Mouse (Mus musculus): ENCODE measurements around the gene Hmx3. TPM values are rescaled to one million over a fixed set of nuclear protein-coding genes. Genes with fewer than 3 reads are reported as not detected.

Hmx3 gene
- polyA plus RNA-seq, 1 experiment, result 0.23 TPM

DNA sequence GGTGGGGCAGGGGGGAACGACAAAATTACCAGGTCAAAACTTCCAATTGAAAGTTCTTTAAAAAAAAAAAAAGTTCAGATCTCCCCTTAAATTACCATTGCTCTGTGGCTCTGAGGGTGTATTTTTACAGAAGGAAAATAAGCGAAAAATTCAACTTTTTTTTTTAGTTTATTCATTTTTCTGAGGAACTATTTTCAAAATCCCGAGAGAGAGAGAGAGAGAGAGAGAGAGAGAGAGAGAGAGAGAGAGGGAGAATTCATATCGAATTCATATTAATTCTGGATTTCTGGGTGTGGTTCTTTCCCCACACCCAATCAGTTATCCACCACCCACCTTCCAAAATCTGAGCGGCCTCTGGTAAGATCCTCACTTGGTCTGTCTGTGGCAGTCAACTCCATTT lies 2.2 kb downstream of the Hmx3 start:
- 7% methylated on average over 5 of the region's 5 CpGs for WGBS
- no peak for TF ChIP-seq CTCF (conservative IDR thresholded peaks at IDR 0.05; ENCODE audit: insufficient read depth, insufficient read length, low read depth, low read length)
- TF ChIP-seq POLR2A (IDR thresholded peaks at IDR 0.05; ENCODE audit: low read depth, low read length), result no peak
- DNase-seq, result no peak
- H3K4me3 ChIP-seq (ENCODE audit: insufficient read depth, low read depth, low read length), result no peak overlapping the region
- no peak overlapping the region for H3K27ac ChIP-seq (ENCODE audit: insufficient read depth, low read depth, low read length)
- H3K36me3 ChIP-seq (ENCODE audit: control insufficient read depth, insufficient read depth, low read length), result no peaks in the 10 kb centered on the region
- no peaks in the 10 kb centered on the region; the same call in 1 of the 2 replicates for H3K4me1 ChIP-seq (ENCODE audit: control insufficient read depth, insufficient read depth, low read length)
- peaks cover 20% of the 10 kb centered on the region for H3K27me3 ChIP-seq (replicated peaks; ENCODE audit: control insufficient read depth, insufficient read depth, low read length)

DNA sequence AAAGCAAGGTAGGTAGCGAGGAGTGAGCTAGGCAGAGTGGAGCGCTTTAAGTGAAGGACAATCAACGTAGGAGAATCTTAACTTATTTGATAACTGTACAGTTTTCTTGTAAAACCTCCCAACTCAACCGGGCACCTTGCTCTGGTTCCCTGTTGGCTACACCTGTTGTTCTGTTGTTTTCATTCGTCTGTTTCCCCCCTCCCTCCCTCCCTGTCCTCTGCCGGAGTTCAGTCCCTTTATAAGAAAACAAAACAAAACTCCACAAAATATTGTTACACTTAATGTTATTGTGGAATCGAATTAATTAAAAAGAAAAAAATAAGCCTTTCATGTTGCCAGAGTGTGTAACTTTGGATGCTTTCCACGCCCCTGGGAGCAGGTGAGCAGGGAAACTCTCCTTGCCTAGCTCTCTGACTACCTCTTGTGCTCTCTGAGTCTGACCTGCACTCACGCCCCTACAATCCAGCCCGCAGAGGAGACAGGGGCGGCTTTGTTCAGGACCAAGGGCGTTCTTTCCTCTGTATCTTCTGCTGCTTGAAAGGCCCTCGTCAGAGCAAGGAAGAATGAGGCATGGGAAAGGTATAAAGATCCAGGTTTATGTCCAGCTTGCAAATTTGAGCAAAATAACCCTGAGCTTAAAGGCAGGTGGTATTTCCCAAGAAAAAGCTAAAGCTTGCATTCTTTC lies 3.2 kb downstream of the Hmx3 start:
- Histone ChIP-seq H3K36me3 (ENCODE audit: control insufficient read depth, insufficient read depth, low read length) (no peaks in the 10 kb centered on the region), H3K4me3 (ENCODE audit: insufficient read depth, low read depth, low read length) (no peak overlapping the region), H3K27ac (ENCODE audit: insufficient read depth, low read depth, low read length) (no peak overlapping the region), H3K4me1 (ENCODE audit: control insufficient read depth, insufficient read depth, low read length) (no peaks in the 10 kb centered on the region; the same call in 1 of the 2 replicates), H3K27me3 (replicated peaks; ENCODE audit: control insufficient read depth, insufficient read depth, low read length) (peaks cover 19% of the 10 kb centered on the region)
- DNase-seq, result no peak
- no peak for TF ChIP-seq CTCF (conservative IDR thresholded peaks at IDR 0.05; ENCODE audit: insufficient read depth, insufficient read length, low read depth, low read length)
- no peak for TF ChIP-seq POLR2A (IDR thresholded peaks at IDR 0.05; ENCODE audit: low read depth, low read length)
- WGBS, result 8% methylated on average over 13 of the region's 13 CpGs

GRCm38 (mm10) chr7:131546423-131546822 lies 3.8 kb downstream of the Hmx3 start:
- no peak overlapping the region for H3K27ac ChIP-seq (ENCODE audit: insufficient read depth, low read depth, low read length)
- no peak for DNase-seq
- H3K27me3 ChIP-seq (replicated peaks; ENCODE audit: control insufficient read depth, insufficient read depth, low read length), result peaks cover 17% of the 10 kb centered on the region
- H3K4me1 ChIP-seq (ENCODE audit: control insufficient read depth, insufficient read depth, low read length), result no peaks in the 10 kb centered on the region; the same call in 1 of the 2 replicates
- no peak for TF ChIP-seq POLR2A (IDR thresholded peaks at IDR 0.05; ENCODE audit: low read depth, low read length)
- no peak overlapping the region for H3K4me3 ChIP-seq (ENCODE audit: insufficient read depth, low read depth, low read length)
- H3K36me3 ChIP-seq (ENCODE audit: control insufficient read depth, insufficient read depth, low read length), result no peaks in the 10 kb centered on the region
- 5% methylated on average over 2 of the region's 2 CpGs for WGBS

GRCm38 (mm10) chr7:131547481-131547880 lies 4.8 kb downstream of the Hmx3 start:
- Histone ChIP-seq H3K4me3 (ENCODE audit: insufficient read depth, low read depth, low read length) (no peak overlapping the region), H3K27ac (ENCODE audit: insufficient read depth, low read depth, low read length) (no peak overlapping the region), H3K27me3 (replicated peaks; ENCODE audit: control insufficient read depth, insufficient read depth, low read length) (peaks cover 21% of the 10 kb centered on the region), H3K36me3 (ENCODE audit: control insufficient read depth, insufficient read depth, low read length) (no peaks in the 10 kb centered on the region), H3K4me1 (ENCODE audit: control insufficient read depth, insufficient read depth, low read length) (no peaks in the 10 kb centered on the region; the same call in 1 of the 2 replicates)
- TF ChIP-seq POLR2A (IDR thresholded peaks at IDR 0.05; ENCODE audit: low read depth, low read length), result no peak
- no peak for TF ChIP-seq CTCF (conservative IDR thresholded peaks at IDR 0.05; ENCODE audit: insufficient read depth, insufficient read length, low read depth, low read length)
- 5% methylated on average over 5 of the region's 5 CpGs for WGBS
- DNase-seq, result no peak

DNA sequence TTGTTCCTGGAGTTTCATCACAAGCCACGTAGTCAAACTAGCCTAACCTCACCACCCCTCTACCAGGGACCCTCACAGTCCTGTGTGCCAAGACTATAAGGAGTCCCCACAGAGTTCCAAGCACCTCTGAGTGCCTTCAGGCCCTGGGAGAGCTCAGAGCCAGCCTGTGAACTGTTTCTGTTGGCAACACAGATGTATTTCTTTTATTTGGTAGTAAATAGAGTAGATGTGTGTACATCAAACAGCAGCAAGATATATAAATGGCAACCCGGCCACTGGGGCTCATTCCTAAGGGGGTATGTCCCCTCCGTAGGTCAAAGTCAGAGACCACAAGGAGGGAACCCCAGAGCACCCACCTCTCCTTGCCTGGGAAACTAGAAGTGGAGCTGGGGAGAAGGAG lies 5.8 kb downstream of the Hmx3 start, which contains the start of gene Hmx2:
Hmx2 (plus strand) TSS at position 301 of the 400 bp plus-strand sequence.
- Histone ChIP-seq H3K4me3 (ENCODE audit: insufficient read depth, low read depth, low read length) (no peak within 1 kb of the TSS), H3K27me3 (replicated peaks; ENCODE audit: control insufficient read depth, insufficient read depth, low read length) (peaks cover 14% of the 10 kb centered on the region), H3K36me3 (ENCODE audit: control insufficient read depth, insufficient read depth, low read length) (no peaks in the 10 kb centered on the region), H3K27ac (ENCODE audit: insufficient read depth, low read depth, low read length) (no peak within 1 kb of the TSS), H3K4me1 (ENCODE audit: control insufficient read depth, insufficient read depth, low read length) (no peaks in the 10 kb centered on the region; the same call in 1 of the 2 replicates)
- WGBS, result 2% methylated on average over 3 of the region's 3 CpGs
- no peak for TF ChIP-seq POLR2A (IDR thresholded peaks at IDR 0.05; ENCODE audit: low read depth, low read length)
- TF ChIP-seq CTCF (conservative IDR thresholded peaks at IDR 0.05; ENCODE audit: insufficient read depth, insufficient read length, low read depth, low read length), result no peak
- DNase-seq, result no peak

DNA sequence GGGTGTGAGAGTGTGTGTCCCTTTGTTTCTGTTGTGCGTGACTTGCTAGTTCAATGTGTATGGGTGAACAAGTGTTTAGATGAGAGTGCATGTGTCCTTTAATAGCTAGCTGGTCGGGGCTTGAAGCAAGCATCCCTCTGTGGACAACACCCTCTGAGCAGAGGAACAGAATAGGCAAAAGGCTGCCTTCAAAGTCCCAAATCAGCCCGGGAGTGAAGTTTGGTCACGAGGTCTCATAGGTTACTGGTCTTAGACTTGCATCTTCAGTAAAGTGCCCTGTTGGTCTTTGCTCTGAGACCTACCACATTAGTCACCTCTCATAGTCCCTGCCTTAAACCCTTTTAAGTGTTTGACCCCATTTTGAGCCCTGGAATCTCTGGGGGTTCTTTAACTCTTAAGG lies 8.8 kb downstream of the Hmx3 start:
- Histone ChIP-seq H3K4me1 (ENCODE audit: control insufficient read depth, insufficient read depth, low read length) (no peaks in the 10 kb centered on the region), H3K27me3 (replicated peaks; ENCODE audit: control insufficient read depth, insufficient read depth, low read length) (peaks cover 13% of the 10 kb centered on the region), H3K36me3 (ENCODE audit: control insufficient read depth, insufficient read depth, low read length) (no peaks in the 10 kb centered on the region), H3K27ac (ENCODE audit: insufficient read depth, low read depth, low read length) (no peak overlapping the region), H3K4me3 (ENCODE audit: insufficient read depth, low read depth, low read length) (no peak overlapping the region)
- 3% methylated on average over 4 of the region's 4 CpGs for WGBS
- no peak for DNase-seq
- TF ChIP-seq POLR2A (IDR thresholded peaks at IDR 0.05; ENCODE audit: low read depth, low read length), result no peak
- TF ChIP-seq CTCF (conservative IDR thresholded peaks at IDR 0.05; ENCODE audit: insufficient read depth, insufficient read length, low read depth, low read length), result no peak

- 3% methylated on average over 42 of the region's 42 CpGs for WGBS
- DNase-seq, result no peak
- H3K4me3 ChIP-seq (ENCODE audit: insufficient read depth, low read depth, low read length), result no peak overlapping the region
- no peaks in the 10 kb centered on the region for H3K4me1 ChIP-seq (ENCODE audit: control insufficient read depth, insufficient read depth, low read length)
- no peak overlapping the region for H3K27ac ChIP-seq (ENCODE audit: insufficient read depth, low read depth, low read length)
- no peaks in the 10 kb centered on the region for H3K36me3 ChIP-seq (ENCODE audit: control insufficient read depth, insufficient read depth, low read length)
- TF ChIP-seq CTCF (conservative IDR thresholded peaks at IDR 0.05; ENCODE audit: insufficient read depth, insufficient read length, low read depth, low read length), result no peak
- no peak for TF ChIP-seq POLR2A (IDR thresholded peaks at IDR 0.05; ENCODE audit: low read depth, low read length)
- H3K27me3 ChIP-seq (replicated peaks; ENCODE audit: control insufficient read depth, insufficient read depth, low read length), result peaks cover 15% of the 10 kb centered on the region
These were observed 9.5 kb downstream of the Hmx3 start for GRCm38 (mm10) chr7:131551931-131552741.

Data from kidney, adult 2 months (tissue).